Mouse (Mus musculus) megakaryocyte-erythroid progenitor cell, adult 5-6 weeks (primary cell): ENCODE data around the gene Zfp52. TPM values are rescaled to one million over a fixed set of nuclear protein-coding genes. Genes with fewer than 3 reads are reported as not detected.

Source experiments
- ATAC-seq: replicated peaks from 2 replicates; pipeline ENCODE4 v1.8.0; 2016; ENCODE audit warnings: mild to moderate bottlenecking, inconsistent platforms; ENCODE audit not compliant: severe bottlenecking, poor library complexity, low FRiP score, low TSS enrichment
- total RNA-seq, 2 experiments: library from RNA; stranded (forward) in 1 of 2; stranded (reverse) in 1 of 2; fragments of 200-1000, 215-1000 nt in 1 of 2; fragments of >200 nt in 1 of 2; fragmentation: Nextera tagmentation in 1 of 2; gene quantifications; 2 replicates each; pipeline ENCODE4 v1.2.3; 2014 to 2017

Gene Zfp52
- total RNA-seq (2014; fragmentation: Nextera tagmentation) (9.9 and 12.8 TPM in 2 replicates), total RNA-seq (2017) (16.9 and 29.6 TPM in 2 replicates)

DNA sequence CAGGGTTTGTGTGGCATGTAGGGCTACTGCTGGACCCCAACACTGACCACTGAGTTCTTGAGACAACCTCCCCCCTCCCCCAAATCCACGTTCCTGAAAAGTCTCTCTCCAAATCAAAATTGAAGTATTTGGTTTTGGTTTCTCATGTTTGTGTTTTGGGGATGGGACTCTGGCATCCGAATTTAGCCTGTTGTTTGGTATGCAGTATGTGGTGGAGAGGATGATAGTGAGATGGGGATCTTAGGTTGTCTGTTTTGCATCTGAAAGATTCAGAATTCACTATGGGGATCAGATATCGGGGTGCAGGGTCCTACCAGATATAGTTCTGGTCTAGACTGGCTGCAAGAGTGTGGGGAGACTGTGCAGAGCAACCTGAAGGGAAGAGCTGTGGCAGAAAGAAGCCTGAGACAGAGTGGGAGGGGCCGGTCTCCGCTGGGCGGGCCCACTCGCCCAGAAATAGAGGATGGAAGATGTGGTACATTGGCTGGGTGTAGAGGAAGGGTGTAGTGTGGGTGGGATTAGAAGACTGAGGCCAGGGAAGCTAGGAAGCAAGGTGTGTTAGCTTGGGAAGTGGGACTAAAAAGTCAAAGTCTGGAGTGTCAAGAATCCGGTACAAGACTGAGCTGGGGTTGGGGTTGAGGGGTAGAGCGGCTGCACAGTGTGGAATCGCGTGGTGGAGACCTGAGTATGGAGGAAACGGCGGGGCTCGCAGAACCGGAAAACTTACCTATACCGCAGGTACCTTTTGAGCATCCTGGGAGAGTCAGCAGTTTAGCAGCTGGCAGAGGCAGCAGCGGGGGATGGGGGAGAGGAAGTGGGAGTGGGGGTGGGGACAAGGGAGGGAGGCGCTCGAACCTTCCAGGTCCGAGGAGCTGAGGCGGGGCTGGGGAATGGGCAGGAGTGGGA is at the start of gene Zfp52:
Gene Zfp52, plus strand, starts transcription at position 444 of the 906 bp plus-strand sequence.
- ATAC-seq = peak; percentile 77

DNA sequence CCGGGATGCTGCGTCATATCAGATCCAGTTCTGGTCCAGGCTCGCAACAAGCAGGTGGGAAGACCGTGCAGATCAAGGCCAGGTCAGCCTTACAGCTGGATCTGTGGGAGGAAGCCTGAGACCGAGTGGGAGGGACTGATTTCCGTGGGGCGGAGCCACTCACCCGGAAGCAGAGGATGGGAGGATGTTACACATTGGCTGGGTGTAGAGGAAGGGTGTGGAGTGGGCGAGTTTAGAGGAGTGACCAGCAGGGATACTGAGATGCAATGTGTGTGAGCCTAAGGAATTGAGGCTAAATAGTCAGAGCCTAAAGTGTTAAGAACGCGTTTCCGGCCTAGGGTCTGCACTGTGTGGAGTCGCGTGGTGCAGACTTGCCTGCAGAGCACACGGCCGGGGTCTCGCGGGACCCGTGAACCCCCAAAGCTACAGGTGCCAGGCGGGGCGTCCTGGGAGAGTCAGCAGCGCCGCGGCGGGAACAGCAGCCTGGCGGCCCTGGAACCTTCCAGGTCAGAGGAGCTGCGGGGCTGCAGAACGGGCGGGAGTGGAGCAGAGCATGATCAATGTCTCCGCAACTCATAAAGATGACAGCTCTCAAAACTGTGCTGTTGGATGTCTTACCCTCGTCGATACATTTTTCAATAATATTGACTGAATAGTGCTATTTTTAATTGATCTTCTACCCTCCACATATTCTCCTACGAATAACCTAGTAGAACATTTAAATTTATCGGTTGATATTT is 46.4 kb upstream of the Zfp52 start, which contains the start of gene Zfp53:
Gene Zfp53, plus strand, starts transcription at position 239 of the 740 bp plus-strand sequence.
- ATAC-seq = peak; percentile 99

DNA sequence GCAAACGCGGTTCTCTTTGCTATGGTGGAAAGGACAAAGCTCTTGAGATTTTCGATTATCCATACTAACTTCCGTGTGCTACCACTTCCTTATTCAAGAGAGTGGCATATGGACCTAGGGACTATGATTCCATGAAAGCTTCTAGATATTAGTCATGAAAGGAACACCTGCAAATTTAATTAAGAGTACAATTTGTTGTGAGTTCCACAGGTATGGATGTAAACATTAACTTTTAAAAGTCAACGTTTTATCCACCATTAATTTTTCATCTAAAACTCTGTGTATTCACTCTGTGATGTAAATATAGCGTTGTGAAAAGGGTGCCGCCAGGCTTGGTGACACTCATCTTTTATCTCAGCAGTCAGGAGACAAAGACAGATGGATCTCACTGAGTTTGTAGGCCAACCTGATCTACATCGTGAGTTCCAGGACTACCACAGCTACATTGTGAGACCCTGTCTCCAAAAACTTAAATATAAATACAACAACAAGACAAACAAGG is 45.8 kb upstream of the Zfp52 start:
- no peak for ATAC-seq

DNA sequence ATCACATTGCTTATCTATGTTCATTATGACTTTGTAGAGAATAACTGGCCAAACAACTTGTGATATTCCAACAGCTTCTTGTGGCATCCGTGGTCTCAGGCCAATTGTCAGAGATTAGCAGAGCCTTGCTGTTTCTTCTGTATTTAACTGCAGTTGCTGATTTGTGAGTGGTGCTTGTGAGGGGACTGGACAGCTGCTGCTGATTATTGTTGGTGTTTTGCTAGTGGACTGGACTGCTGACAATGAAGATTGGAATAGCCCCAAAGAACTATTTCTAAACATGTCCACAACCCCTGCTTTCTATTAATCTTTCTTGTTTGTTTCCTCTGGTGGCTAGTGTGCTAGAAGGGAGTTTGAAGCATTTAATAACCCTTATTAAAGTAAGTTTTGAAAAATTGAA is 34.0 kb upstream of the Zfp52 start:
- no peak for ATAC-seq

DNA sequence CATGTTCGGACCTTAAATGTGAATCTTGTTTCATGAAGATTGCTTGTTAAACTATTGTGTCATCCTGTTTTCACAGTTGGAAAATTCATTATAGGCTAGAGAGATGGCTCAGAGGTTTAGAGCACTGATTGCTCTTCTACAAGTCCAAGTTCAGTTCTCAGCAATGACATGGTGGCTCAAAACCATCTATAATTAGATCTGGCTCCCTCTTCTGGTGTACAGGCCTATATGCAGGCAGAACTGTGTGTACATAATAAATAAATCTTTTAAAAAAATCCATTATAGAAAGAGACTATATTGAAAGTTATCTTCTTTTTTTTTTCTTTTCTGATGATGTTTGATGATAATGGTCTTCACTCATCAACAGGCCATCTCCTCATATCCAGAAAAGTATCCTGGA is 30.8 kb upstream of the Zfp52 start:
- ATAC-seq = peak; percentile 85

DNA sequence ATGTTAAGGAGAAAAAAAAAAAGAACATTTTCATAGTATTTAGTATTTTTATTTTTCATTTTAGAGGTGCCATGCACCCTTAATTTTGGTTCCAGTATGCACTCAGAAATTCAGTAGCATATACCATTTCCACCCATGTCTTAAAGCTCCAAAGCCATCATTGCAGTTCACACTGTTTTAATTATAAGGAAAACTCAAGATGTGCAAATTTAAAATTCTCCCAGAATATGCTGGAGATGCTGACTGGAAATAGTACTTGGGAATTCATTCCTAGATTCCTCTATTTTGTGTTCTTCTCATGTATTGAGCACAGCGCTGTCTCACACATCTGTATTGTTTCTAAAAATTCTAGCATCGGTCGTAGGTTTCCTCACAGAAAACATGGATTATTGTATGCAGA is 29.1 kb upstream of the Zfp52 start:
- ATAC-seq = no peak

DNA sequence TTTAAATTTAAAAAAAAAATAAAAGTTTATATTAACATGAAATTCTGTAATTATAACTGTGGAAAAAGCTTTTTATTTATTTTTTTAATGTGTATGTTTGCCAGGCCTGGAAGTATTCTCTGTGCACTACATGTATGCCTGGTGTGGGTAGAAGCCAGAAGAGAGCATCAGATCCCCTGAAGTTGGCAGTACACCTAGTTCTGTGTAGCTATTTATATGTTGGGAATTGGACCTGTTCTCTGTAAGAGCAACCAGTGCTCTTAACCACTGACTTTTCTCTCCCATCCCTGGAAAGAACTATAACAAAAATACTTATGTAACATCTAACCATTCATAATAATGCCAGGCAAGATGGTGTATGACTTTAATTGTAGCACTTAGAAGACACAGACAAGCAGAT is 25.6 kb upstream of the Zfp52 start:
- ATAC-seq = no peak

DNA sequence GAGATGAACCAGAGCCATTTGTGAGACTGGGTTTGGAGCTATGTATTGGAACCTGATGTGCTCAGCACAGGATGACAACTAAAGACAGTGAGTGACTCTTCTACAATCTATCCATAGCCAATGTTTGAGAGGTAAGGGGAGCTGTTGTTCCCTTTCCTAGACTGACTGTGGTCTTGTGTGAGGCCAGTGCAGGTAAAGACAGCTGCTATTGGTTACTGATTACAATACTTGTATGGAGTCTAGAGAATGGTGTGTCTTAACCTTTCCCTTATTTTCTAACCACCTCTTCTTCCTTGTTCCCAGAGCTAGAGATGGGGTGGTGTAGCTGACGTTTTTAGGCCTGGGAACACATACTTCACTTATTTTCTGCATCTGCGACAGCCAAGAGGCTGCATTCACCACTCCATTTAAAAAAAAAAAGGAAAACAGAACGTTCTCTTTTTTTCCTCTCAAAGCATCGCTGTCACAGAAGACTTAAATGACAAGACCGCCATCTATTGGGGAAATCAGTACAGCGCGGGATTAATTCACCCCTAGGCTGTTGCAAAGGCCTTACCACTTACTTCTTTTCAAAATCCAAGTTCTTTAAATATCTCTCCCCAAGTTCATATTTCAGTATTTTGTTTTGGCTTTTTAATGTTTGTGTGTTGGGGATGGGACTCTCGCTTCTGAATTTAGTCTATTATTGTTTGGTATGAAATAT is 19.8 kb upstream of the Zfp52 start:
- ATAC-seq = peak; percentile 78

DNA sequence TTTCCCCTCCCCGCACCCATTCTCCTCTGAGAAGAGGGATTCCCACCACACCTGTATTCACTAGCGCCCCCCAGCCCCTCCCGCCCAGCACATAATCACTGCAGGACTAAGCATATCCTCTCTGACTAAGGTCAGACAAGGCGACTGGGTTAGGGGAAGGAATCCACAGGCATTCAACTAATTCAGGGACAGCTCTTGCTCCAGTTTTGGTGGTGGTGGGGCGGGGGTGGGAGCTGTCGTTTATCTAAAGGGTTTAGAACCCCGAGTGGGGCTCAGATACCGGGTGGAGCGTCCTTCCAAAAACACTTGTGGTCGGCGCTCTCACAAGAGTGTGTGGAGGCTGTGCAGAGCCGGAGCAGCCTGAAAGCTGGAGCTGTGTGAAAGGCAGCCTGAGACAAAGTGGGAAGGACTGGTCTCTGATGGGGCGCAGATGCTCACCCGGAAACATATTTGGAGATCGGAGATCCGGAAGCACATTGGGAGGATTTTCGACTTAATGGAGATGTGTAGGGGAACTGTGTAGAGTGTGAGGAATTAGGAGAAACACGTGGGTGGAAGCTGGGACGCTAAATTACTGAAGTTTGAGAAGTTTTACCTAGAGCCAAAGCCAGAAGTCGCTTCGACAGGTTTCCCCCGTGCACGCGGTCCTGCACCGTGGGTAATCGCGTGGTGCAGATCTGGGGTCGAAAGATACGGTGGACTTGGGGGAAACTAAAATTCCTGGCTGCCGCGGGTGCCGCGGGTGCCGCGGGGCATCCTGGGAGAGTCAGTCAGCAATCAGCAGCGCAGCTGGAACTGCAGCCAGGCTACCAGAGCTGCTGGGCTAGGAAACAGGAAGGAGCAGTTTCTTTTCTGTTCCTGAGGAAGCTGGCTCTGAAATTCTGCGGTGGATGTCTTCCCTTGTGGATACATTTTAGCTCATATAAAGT is 18.9 kb upstream of the Zfp52 start:
- peak; percentile 95 for ATAC-seq

DNA sequence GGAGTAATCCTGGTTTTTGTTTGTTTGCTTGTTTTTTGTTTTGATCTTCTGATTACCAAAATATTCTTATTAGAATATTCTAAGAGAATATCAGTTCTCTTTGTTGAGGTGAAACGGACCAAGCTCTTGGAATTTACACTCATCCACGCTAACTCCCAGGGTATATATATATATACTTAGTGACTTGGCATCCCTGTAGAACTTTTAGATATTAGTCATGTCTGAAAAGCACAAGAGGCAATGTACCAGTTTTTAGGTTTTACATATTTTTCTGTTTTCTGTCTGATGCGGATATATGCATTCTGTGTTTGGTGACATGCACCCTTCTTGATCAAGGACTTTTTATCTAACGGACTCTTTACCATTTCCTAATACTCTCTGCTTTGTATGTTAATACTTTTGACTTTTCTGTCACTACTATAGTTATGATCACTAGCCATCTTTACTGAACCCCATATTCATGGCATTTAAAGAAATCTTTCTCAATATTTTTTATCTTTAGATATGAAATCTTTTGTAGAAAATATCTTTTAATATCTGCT is 18.1 kb upstream of the Zfp52 start:
- ATAC-seq = peak; percentile 6; the same call in 1 of the 2 replicates

DNA sequence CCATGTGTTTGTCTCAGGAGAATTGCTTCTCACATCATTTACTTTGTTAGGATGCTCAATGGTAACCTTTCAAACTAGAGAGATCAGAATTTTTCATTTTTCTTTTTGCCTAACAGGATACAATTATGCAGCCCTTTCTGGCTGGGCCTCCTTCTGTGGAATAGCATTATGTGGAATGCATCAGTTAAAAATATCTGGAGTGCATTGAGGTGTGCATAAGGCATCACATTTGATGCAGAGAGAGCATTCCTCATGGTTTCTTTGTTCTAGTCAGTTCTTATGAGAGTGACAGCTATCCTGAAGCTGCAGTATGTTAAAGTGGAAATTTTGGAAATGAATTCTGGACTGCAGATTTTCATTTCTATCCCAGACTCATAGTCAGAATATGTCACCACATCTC is 9.1 kb upstream of the Zfp52 start:
- no peak for ATAC-seq

DNA sequence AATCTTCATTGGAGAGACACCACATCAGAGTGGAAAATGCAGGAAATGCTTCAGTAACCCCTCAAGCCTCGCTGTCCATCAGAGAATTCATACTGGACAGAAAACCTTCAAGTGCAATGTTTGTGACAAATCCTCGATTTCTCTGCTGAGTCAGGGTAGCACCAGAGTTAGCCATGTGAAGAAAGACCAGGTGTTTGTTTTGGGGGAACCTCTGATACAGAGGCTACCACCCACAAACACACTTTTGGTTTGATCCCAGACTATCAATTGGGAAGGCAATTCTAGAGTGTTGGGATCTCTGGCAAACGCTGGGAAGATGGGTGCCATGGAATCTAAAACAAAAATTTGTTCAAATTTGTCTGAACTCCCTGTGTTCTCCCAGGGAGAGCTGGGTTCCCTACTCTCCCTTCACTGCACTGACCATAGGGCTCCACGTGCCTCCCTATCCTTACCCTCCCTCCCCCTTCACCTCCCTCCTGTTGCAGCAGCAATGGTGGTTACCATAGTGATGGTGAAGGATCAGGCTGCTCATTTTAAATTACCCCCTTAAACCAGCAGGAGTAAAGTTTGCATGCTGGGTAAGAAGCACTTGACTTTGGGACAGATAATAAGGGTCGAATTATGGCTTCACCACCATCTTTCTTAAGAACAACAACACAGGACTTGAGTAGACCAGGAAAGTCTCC is 4.6 kb upstream of the Zfp52 start:
- no peak for ATAC-seq

DNA sequence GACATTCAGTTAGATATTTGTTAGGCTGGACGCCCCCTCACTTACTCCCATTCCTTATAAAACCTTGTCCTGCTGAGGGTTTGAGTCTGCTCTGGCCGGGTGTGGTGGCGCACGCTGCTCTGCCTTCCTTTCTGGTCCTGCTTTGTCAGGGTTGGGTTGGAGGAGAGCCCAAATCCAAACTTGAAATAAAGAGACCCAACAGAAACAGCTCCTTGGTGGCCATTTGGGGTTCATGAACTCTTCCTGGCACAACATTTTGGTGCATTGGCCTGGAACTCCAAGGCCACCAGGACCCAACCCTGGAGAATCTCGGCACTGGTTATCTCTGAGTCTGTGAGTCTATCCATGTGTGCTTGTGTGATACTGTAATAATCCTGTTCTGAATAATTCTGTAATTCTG is 3.7 kb upstream of the Zfp52 start:
- peak; percentile 4 for ATAC-seq

DNA sequence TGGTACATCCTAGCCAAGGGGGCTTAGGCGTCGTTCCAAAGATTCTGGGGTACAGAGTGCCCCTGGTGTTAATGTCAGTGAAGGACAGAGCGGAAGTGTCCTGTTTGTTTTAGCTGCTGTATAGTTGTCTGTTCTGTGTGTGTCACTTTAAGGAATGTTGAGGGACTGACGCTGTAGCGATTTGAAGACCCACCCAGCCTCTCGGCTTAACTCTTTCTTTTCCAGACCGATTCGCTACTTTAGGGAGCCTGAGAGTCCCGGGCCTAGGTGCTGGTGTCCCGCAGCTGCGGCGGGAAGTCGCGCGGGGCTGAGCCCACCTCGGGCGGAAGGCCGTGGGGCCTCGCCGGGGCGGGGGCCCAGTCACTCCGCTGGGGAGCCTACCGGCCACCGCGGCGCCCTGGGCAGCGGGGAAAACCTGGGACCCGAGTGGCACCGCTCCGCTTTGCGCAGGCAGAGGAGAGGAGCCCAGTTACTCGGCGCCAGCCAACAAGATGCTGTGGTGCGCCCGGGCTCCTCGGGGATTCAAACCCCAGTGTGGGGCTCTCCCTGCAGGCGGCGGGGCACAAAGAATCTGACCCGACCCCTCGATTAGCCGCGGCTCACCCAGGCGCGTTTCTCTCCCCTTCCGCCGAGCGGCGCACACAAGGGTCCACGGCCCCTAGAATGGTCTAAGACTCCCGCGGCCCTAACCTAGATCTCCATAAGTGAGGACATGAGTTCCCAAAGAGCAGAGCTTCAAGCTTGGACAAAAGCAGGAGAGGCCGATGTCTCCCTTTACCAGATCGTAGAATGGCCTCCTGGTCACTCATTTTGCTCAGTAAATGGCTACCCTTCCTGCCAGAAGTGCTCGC is 3.0 kb upstream of the Zfp52 start:
- peak; percentile 66 for ATAC-seq

DNA sequence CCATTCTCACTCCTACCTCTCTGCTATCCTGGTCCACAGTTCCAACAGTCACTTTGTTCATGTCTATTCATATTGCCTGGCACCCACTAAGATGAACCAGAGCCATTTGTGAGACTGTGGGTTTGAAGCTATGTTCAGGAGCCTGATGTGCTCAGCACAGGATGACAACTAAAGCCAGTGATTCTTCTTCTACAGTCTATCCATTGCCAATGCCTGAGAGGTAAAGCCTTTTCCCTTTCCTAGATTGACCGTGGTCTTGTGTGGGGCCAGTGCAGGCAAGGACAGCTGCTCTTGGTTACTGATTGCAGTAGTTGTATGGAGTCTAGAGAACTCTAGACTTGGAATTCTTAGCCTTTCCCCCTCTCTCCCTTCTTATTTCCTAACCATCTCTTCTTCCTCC is 1.4 kb upstream of the Zfp52 start:
- ATAC-seq = no peak

DNA sequence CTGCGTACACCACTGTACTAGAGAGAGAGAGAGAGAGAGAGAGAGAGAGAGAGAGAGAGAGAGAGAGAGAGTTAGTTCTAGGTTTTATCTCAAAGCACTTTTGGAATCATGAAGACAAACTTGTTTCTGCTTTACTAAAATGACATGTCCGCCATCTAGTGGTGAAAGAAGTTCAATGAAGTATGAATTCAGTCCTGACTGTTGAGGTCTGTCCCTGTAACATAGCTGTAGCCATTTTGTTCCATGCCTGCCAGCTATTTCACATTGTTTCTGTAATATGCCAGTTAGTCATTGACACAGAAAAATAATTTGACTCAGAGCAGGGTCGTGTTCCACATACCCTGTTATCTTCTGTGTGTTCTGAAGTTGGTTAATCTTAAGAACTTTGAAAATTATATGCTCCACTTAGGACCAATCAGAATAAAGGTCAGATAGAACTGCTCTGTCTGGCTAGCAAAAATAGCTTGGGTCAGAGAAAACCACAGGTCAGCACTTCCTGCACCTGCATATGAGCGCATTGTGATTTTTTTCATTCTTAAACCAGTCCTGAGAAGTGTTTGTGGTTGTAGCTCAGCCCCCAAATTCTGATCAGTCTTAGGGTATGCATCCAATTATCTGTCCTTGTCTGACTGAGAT is 761 bp upstream of the Zfp52 start:
- ATAC-seq = peak; percentile 45

DNA sequence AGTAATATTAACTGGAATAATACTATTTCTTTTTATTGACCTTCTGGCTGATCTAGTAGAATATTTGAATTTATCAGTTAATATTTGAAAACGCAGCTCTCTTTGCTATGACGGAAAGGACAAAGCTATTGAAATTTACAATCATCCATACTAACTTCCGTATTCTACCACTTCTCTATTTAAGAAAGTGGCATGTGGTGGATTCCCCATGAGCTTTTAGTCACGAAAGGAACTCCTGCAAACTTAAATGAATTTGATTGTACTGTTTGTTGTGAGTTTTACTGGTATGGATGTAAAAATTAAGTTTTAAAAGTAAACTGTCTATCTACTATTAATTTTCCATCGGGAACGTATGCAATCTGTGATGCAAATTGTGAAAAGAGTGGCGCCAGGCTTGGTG is 757 bp downstream of the Zfp52 start:
- ATAC-seq = no peak
